Mouse (Mus musculus) embryonic fibroblast, embryonic 13.5 days (primary cell): ENCODE measurements at regions not wholly inside any gene's neighbourhood (a gene's known extent, or its start where the extent isn't known, plus 50 kb on each side); places are given as distances from the start of the nearest gene placed in this dataset.

ENCODE experiments used
- CTCF ChIP-seq: IDR thresholded peaks from 2 replicates; pipeline ENCODE4 v1.5.1; 2011; ENCODE audit warnings: mild to moderate bottlenecking, control low read depth, low read length, moderate library complexity, borderline replicate concordance; ENCODE audit not compliant: insufficient read depth
- POLR2A ChIP-seq: IDR thresholded peaks from 2 replicates; pipeline ENCODE4 v1.6.1; 2011; ENCODE audit warnings: low read depth, mild to moderate bottlenecking, control low read depth, low read length, moderate library complexity

- TF ChIP-seq CTCF (no peak), POLR2A (no peak)
Observed at GRCm38 (mm10) chr7:40195366-40195765, 677.8 kb downstream of the Zfp619 start.
